Mouse (Mus musculus) bone marrow, adult 2 months (tissue): ENCODE results near the gene Arhgap22.

Experiments
- CTCF ChIP-seq: fragments of 200-500 bp; IDR thresholded peaks from 2 replicates; pipeline ENCODE4 v1.5.1; 2011; ENCODE audit warnings: low read length, control low read depth; ENCODE audit not compliant: control insufficient read depth, insufficient read depth
- POLR2A ChIP-seq: fragments of 200-500 bp; IDR thresholded peaks from 2 replicates; pipeline ENCODE4 v1.6.1; 2011; ENCODE audit warnings: low read depth, mild to moderate bottlenecking, control low read depth, low read length, borderline replicate concordance; ENCODE audit not compliant: control insufficient read depth

DNA sequence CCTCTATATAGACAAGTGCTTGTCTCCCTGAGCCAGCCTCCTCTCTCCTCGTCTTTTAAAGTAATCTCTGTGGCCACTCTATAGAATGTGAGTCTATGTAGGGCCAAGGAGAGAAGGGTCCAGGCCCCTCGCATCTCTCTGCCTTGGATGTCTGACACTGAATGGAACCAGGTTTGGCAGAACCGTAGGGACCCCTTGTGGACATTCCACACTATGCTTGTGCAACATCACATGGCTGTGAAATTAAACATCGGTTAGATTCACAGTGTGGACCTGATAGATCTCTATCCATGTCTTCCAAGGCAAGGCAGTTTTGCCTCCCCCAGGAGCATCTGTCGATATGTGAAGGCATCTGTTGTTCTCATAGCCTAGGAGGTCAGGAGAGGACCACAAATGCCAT is 124.9 kb downstream of the Arhgap22 start:
- TF ChIP-seq CTCF, result no peak
- TF ChIP-seq POLR2A, result no peak
